7 mouse cellular contexts compared by ENCODE assay signal in genomic region chr1:119548668-119549326, GRCm38 (mm10). TPM values are rescaled to one million over a fixed set of nuclear protein-coding genes. Genes with fewer than 3 reads are reported as not detected.
DNase-seq lines count a peak whose midpoint lies in the region; ATAC-seq lines count a peak whose summit lies in the region.

No protein-coding gene starts in this region.

- no peak overlapping the region for H3K4me3 ChIP-seq in hindbrain, embryonic 15.5 days

- DNase-seq in T-cell, adult 2 months (ENCODE audit: low spot score): peak; percentile 51
- peak; percentile 78 for DNase-seq in forelimb bud, embryonic 11.5 days (ENCODE audit: low read depth, low spot score)
- peak; percentile 77 to 87 for DNase-seq in layer of hippocampus, postnatal 14 days (ENCODE audit: low spot score in 2 of 2)
- DNase-seq in right cerebral cortex, postnatal 25 days: peak; percentile 78

- H3K4me2 ChIP-seq in hindbrain, embryonic 15.5 days: no peak overlapping the region

- no peak overlapping the region for H3K27ac ChIP-seq in hindbrain, embryonic 15.5 days (replicated peaks)

- WGBS in hindbrain, embryonic 15.5 days: 73% methylated on average over 7 of the region's 7 CpGs

- H3K27me3 ChIP-seq in hindbrain, embryonic 15.5 days: no peaks in the 10 kb centered on the region

- no peaks in the 10 kb centered on the region for H3K4me1 ChIP-seq in hindbrain, embryonic 15.5 days (replicated peaks)

- H3K36me3 ChIP-seq in hindbrain, embryonic 15.5 days: no peaks in the 10 kb centered on the region

- no peak overlapping the region for H3K9ac ChIP-seq in hindbrain, embryonic 15.5 days

- peak; percentile 82 for ATAC-seq in cerebellum, adult (ENCODE audit: insufficient number of reproducible peaks, low FRiP score, low TSS enrichment)
- ATAC-seq in hindbrain, embryonic 15.5 days (ENCODE audit: low FRiP score, low read depth): peak; percentile 66
- ATAC-seq in megakaryocyte-erythroid progenitor cell, adult 5-6 weeks (replicated peaks; ENCODE audit: low FRiP score, low TSS enrichment, poor library complexity, severe bottlenecking): peak; percentile 87

- no peaks in the 10 kb centered on the region for H3K9me3 ChIP-seq in hindbrain, embryonic 15.5 days

RNA-seq across cellular contexts. Expression of gene Tmem185b, which starts 22.8 kb away (rescaled TPM):
- 17.3 and 19.1 TPM in 2 replicates for polyA plus RNA-seq in hindbrain, embryonic 15.5 days (2015; fragmentation: Nextera tagmentation; extraction: Ambion mirVana)
- 10 to 100 TPM; 13.3 to 13.5 TPM for total RNA-seq in layer of hippocampus, postnatal 14 days (2021)
- 5.7 and 7.7 TPM in 2 replicates for total RNA-seq in megakaryocyte-erythroid progenitor cell, adult 5-6 weeks (2014; fragmentation: Nextera tagmentation)
- total RNA-seq in megakaryocyte-erythroid progenitor cell, adult 5-6 weeks (2017): 4.8 and 5.4 TPM in 2 replicates

RNA-seq across cellular contexts. Expression of gene Ralb, which starts 44.2 kb away (rescaled TPM):
- polyA plus RNA-seq in hindbrain, embryonic 15.5 days (2015; fragmentation: Nextera tagmentation; extraction: Ambion mirVana): 63.1 and 64.7 TPM in 2 replicates
- 10 to 100 TPM; 27.2 to 29.1 TPM for total RNA-seq in layer of hippocampus, postnatal 14 days (2021)
- total RNA-seq in megakaryocyte-erythroid progenitor cell, adult 5-6 weeks (2014; fragmentation: Nextera tagmentation): 2.3 and 4.6 TPM in 2 replicates
- 3.9 and 5.2 TPM in 2 replicates for total RNA-seq in megakaryocyte-erythroid progenitor cell, adult 5-6 weeks (2017)

Comparison
In these comparisons a context has a peak if more than half of its experiments do, and no peak if none do; other contexts are left out.
1. RNA of gene Ralb, which starts 44.2 kb away (total RNA-seq): 27.2 to 29.1 TPM in layer of hippocampus, postnatal 14 days; 2.3 to 5.2 TPM in megakaryocyte-erythroid progenitor cell, adult 5-6 weeks; every median in the first group is over 4 times any median in the second.
2. Peak in every context shown above with its lines, with median percentiles within 50 percentile points of each other: DNase-seq and ATAC-seq.